Mouse (Mus musculus): ENCODE measurements at regions not wholly inside any gene's neighbourhood (a gene's known extent, or its start where the extent isn't known, plus 50 kb on each side); places are given as distances from the start of the nearest gene placed in this dataset.

- H3K9me3 ChIP-seq (ENCODE audit: control insufficient read depth, low read length), result no peaks in the 10 kb centered on the region
- no peaks in the 10 kb centered on the region; the same call in 1 of the 2 replicates for H3K4me1 ChIP-seq (ENCODE audit: control insufficient read depth)
- TF ChIP-seq TAL1 (IDR thresholded peaks at IDR 0.05; ENCODE audit: low read length) (no peak), GATA1 (IDR thresholded peaks at IDR 0.05; ENCODE audit: low read length) (no peak)
- no peak overlapping the region for H3K4me3 ChIP-seq (replicated peaks)
- no peaks in the 10 kb centered on the region for H3K36me3 ChIP-seq (ENCODE audit: control insufficient read depth)
- H3K27me3 ChIP-seq (ENCODE audit: control insufficient read depth), result no peaks in the 10 kb centered on the region
These were observed 267.6 kb downstream of the Sox9 start for GRCm38 (mm10) chr11:113049593-113049992.

- no peaks in the 10 kb centered on the region for H3K27me3 ChIP-seq (ENCODE audit: control insufficient read depth)
- no peaks in the 10 kb centered on the region for H3K36me3 ChIP-seq (ENCODE audit: control insufficient read depth)
- no peak for TF ChIP-seq TAL1 (IDR thresholded peaks at IDR 0.05; ENCODE audit: low read length)
- no peak for TF ChIP-seq GATA1 (IDR thresholded peaks at IDR 0.05; ENCODE audit: low read length)
- no peak overlapping the region for H3K4me3 ChIP-seq (replicated peaks)
- peaks cover 2% of the 10 kb centered on the region; the same call in 1 of the 2 replicates for H3K4me1 ChIP-seq (ENCODE audit: control insufficient read depth)
- no peaks in the 10 kb centered on the region for H3K9me3 ChIP-seq (ENCODE audit: control insufficient read depth, low read length)
These were observed 270.5 kb downstream of the Sox9 start for GRCm38 (mm10) chr11:113052536-113052935.

GRCm38 (mm10) chr11:113056042-113056632 is 274.1 kb downstream of the Sox9 start:
- H3K4me3 ChIP-seq (replicated peaks), result no peak overlapping the region
- H3K4me1 ChIP-seq (ENCODE audit: control insufficient read depth), result peaks cover 2% of the 10 kb centered on the region; the same call in 1 of the 2 replicates
- H3K36me3 ChIP-seq (ENCODE audit: control insufficient read depth), result no peaks in the 10 kb centered on the region
- H3K9me3 ChIP-seq (ENCODE audit: control insufficient read depth, low read length), result no peaks in the 10 kb centered on the region
- TF ChIP-seq GATA1 (IDR thresholded peaks at IDR 0.05; ENCODE audit: low read length), result no peak
- TF ChIP-seq TAL1 (IDR thresholded peaks at IDR 0.05; ENCODE audit: low read length), result no peak
- no peaks in the 10 kb centered on the region for H3K27me3 ChIP-seq (ENCODE audit: control insufficient read depth)

GRCm38 (mm10) chr11:113056824-113057223 is 274.8 kb downstream of the Sox9 start:
- TF ChIP-seq TAL1 (IDR thresholded peaks at IDR 0.05; ENCODE audit: low read length) (no peak), GATA1 (IDR thresholded peaks at IDR 0.05; ENCODE audit: low read length) (no peak)
- no peaks in the 10 kb centered on the region for H3K9me3 ChIP-seq (ENCODE audit: control insufficient read depth, low read length)
- no peaks in the 10 kb centered on the region for H3K36me3 ChIP-seq (ENCODE audit: control insufficient read depth)
- H3K4me3 ChIP-seq (replicated peaks), result no peak overlapping the region
- peaks cover 2% of the 10 kb centered on the region; the same call in 1 of the 2 replicates for H3K4me1 ChIP-seq (ENCODE audit: control insufficient read depth)
- no peaks in the 10 kb centered on the region for H3K27me3 ChIP-seq (ENCODE audit: control insufficient read depth)

- no peaks in the 10 kb centered on the region for H3K36me3 ChIP-seq (ENCODE audit: control insufficient read depth)
- peaks cover 21% of the 10 kb centered on the region for H3K9me3 ChIP-seq (ENCODE audit: control insufficient read depth, low read length)
- H3K4me1 ChIP-seq (ENCODE audit: control insufficient read depth), result no peaks in the 10 kb centered on the region
- H3K27me3 ChIP-seq (ENCODE audit: control insufficient read depth), result no peaks in the 10 kb centered on the region
- no peak overlapping the region for H3K4me3 ChIP-seq (replicated peaks)
- TF ChIP-seq TAL1 (IDR thresholded peaks at IDR 0.05; ENCODE audit: low read length), result no peak
- TF ChIP-seq GATA1 (IDR thresholded peaks at IDR 0.05; ENCODE audit: low read length), result no peak
These were observed 288.3 kb downstream of the Sox9 start for GRCm38 (mm10) chr11:113070365-113070764.

- H3K27me3 ChIP-seq (ENCODE audit: control insufficient read depth), result no peaks in the 10 kb centered on the region
- H3K9me3 ChIP-seq (ENCODE audit: control insufficient read depth, low read length), result peaks cover 29% of the 10 kb centered on the region
- no peaks in the 10 kb centered on the region for H3K36me3 ChIP-seq (ENCODE audit: control insufficient read depth)
- TF ChIP-seq TAL1 (IDR thresholded peaks at IDR 0.05; ENCODE audit: low read length) (no peak), GATA1 (IDR thresholded peaks at IDR 0.05; ENCODE audit: low read length) (no peak)
- H3K4me1 ChIP-seq (ENCODE audit: control insufficient read depth), result no peaks in the 10 kb centered on the region
- H3K4me3 ChIP-seq (replicated peaks), result no peak overlapping the region
These were observed 289.9 kb downstream of the Sox9 start for GRCm38 (mm10) chr11:113071942-113072341.

GRCm38 (mm10) chr11:113074328-113074727 is 292.3 kb downstream of the Sox9 start:
- Histone ChIP-seq H3K9me3 (ENCODE audit: control insufficient read depth, low read length) (peaks cover 25% of the 10 kb centered on the region), H3K4me3 (replicated peaks) (no peak overlapping the region)
- TF ChIP-seq TAL1 (IDR thresholded peaks at IDR 0.05; ENCODE audit: low read length) (no peak), GATA1 (IDR thresholded peaks at IDR 0.05; ENCODE audit: low read length) (no peak)

GRCm38 (mm10) chr11:113076371-113076770 is 294.3 kb downstream of the Sox9 start:
- H3K27me3 ChIP-seq (ENCODE audit: control insufficient read depth), result no peaks in the 10 kb centered on the region

More at GRCm38 (mm10) chr11:113074328-113074727, 292.3 kb downstream of the Sox9 start:
- no peaks in the 10 kb centered on the region for H3K27me3 ChIP-seq (ENCODE audit: control insufficient read depth)
- no peaks in the 10 kb centered on the region for H3K4me1 ChIP-seq (ENCODE audit: control insufficient read depth)
- H3K36me3 ChIP-seq (ENCODE audit: control insufficient read depth), result no peaks in the 10 kb centered on the region

GRCm38 (mm10) chr11:113080311-113080710 is 298.3 kb downstream of the Sox9 start:
- TF ChIP-seq GATA1 (IDR thresholded peaks at IDR 0.05; ENCODE audit: low read length), result no peak
- TF ChIP-seq TAL1 (IDR thresholded peaks at IDR 0.05; ENCODE audit: low read length), result no peak
- Histone ChIP-seq H3K9me3 (ENCODE audit: control insufficient read depth, low read length) (peaks cover 25% of the 10 kb centered on the region), H3K4me1 (ENCODE audit: control insufficient read depth) (no peaks in the 10 kb centered on the region), H3K36me3 (ENCODE audit: control insufficient read depth) (no peaks in the 10 kb centered on the region), H3K27me3 (ENCODE audit: control insufficient read depth) (no peaks in the 10 kb centered on the region), H3K4me3 (replicated peaks) (no peak overlapping the region)

More at GRCm38 (mm10) chr11:113076371-113076770, 294.3 kb downstream of the Sox9 start:
- peaks cover 28% of the 10 kb centered on the region for H3K9me3 ChIP-seq (ENCODE audit: control insufficient read depth, low read length)
- H3K4me1 ChIP-seq (ENCODE audit: control insufficient read depth), result no peaks in the 10 kb centered on the region
- H3K4me3 ChIP-seq (replicated peaks), result no peak overlapping the region
- no peaks in the 10 kb centered on the region for H3K36me3 ChIP-seq (ENCODE audit: control insufficient read depth)
- TF ChIP-seq TAL1 (IDR thresholded peaks at IDR 0.05; ENCODE audit: low read length) (no peak), GATA1 (IDR thresholded peaks at IDR 0.05; ENCODE audit: low read length) (no peak)

Measured in erythroblast, embryonic 14.5 days (primary cell).